20 mouse cellular contexts compared by ENCODE assay signal in the genomic region with DNA sequence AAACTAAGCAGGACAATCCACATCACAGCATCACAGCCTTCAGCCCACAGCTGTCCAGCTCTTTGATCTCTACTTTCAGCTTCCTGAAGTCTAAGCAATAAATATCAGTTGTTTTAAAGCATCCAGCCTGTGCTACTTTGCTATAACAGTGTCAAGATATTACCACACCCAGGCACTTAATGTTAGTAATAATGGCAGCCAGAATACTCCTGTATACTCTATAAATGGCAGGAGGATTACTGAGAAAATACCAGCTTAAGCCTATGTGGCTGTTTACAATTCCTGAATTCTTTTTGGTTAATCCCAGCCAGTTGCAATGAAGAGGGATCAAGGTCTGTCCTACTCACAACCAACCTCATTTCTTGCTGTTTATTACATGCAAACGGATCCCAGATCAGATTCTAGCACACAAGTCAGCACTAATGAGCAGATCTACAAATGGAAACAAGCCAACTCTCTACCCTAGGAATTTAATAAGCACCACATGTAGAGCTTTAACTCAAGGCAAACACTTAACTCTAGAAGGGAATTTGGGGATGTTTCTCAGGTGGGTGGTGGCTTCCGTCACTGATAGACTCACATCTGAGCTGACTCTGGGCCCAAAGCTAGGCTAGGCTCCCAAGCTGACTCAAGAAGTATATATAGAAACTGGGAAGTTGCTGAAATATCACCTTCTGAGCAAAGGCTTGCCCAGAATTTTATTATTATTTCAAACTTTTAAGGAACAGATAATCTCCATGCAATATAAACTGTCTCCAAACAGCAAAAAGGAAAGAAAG.
"Had no signal": no experiment of that assay in that cellular context is flagged by ENCODE, and none has a peak within 500 bp of the region (broad histone marks: within the 10 kb centered on the region; RNA-seq: fewer than 3 reads in every experiment).

No protein-coding gene starts in this region.

- H3K4me1 ChIP-seq: liver, embryonic 13.5 days; lung, embryonic 15.5 days; megakaryocyte, embryonic 14.5 days; midbrain, embryonic 15.5 days; neural tube, embryonic 12.5 days; stomach, embryonic 15.5 days had no signal

- H3K9ac ChIP-seq: liver, embryonic 13.5 days; liver, postnatal 0 days; lung, embryonic 15.5 days; midbrain, embryonic 15.5 days; neural tube, embryonic 12.5 days; stomach, embryonic 15.5 days had no signal

- H3K27ac ChIP-seq: layer of hippocampus, adult 2 months; liver, embryonic 13.5 days; lung, embryonic 15.5 days; macrophage; midbrain, embryonic 15.5 days; neural tube, embryonic 12.5 days; stomach, embryonic 15.5 days had no signal

- ATAC-seq: liver, postnatal 0 days; midbrain, embryonic 15.5 days had no signal

- H3K9me3 ChIP-seq: liver, embryonic 13.5 days; lung, embryonic 15.5 days; megakaryocyte, embryonic 14.5 days; midbrain, embryonic 15.5 days; neural tube, embryonic 12.5 days; stomach, embryonic 15.5 days had no signal

- H3K4me2 ChIP-seq: liver, embryonic 13.5 days; lung, embryonic 15.5 days; midbrain, embryonic 11.5 days; midbrain, embryonic 15.5 days; neural tube, embryonic 12.5 days; stomach, embryonic 15.5 days had no signal

- H3K36me3 ChIP-seq: liver, embryonic 13.5 days; lung, embryonic 15.5 days; midbrain, embryonic 15.5 days; neural tube, embryonic 12.5 days; stomach, embryonic 15.5 days had no signal

- DNase-seq: kidney, postnatal 10 days; kidney, postnatal 4 days; left cerebral cortex, postnatal 4 days; liver; liver, embryonic 13.5 days; liver, postnatal 0 days; lung, postnatal 14 days; retina, postnatal 1 day; right cerebral cortex, postnatal 4 days; spleen, adult 18-20 months; thymus, adult 18-20 months; thymus, postnatal 36 days had no signal

- H3K4me3 ChIP-seq: layer of hippocampus, adult 2 months; liver, embryonic 13.5 days; lung, embryonic 15.5 days; megakaryocyte, embryonic 14.5 days; midbrain, embryonic 15.5 days; neural tube, embryonic 12.5 days; stomach, embryonic 15.5 days had no signal

- H3K27me3 ChIP-seq: liver, embryonic 13.5 days; lung, embryonic 15.5 days; megakaryocyte, embryonic 14.5 days; midbrain, embryonic 15.5 days; neural tube, embryonic 12.5 days; stomach, embryonic 15.5 days had no signal
